Mouse (Mus musculus): ENCODE measurements around the gene Ttll13. TPM values are rescaled to one million over a fixed set of nuclear protein-coding genes. Genes with fewer than 3 reads are reported as not detected.

Ttll13 gene
- total and polyA plus RNA-seq, 2 experiments from 2014 or later = 0.48 to 1.4 TPM

DNA sequence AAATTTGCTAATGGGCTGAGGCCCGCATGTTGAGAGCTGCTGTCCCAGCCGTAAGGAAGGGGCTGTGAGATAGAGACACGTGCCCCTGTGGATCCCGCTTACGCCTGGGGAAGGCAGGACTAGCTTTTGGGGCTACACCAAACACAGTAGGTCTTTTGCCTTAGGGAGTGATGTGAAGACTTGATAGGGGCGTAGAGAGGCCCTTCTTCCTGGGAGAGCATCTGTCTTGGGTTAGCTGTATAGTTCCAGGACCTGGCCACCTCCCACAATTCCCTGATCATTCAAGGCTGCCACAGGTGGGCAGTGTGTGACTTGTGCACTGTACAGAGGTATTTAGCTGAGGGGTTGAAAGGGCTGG, 45.6 kb upstream of the Ttll13 start:
- H3K9ac ChIP-seq = no peak overlapping the region
- H3K4me1 ChIP-seq (ENCODE audit: insufficient read depth) = peaks cover 27% of the 10 kb centered on the region
- H3K36me3 ChIP-seq (ENCODE audit: insufficient read depth) = 0 out of 2 replicates have a peak, but pooled peaks cover 6% of the 10 kb centered on the region
- H3K9me3 ChIP-seq (ENCODE audit: low read length) = no peaks in the 10 kb centered on the region
- no peak for ATAC-seq
- WGBS = 84% methylated on average over 6 of the region's 6 CpGs
- H3K27ac ChIP-seq (ENCODE audit: low read depth, low read length) = no peak overlapping the region
- no peak for TF ChIP-seq CTCF (IDR thresholded peaks at IDR 0.05; ENCODE audit: low read depth)
- no peaks in the 10 kb centered on the region for H3K27me3 ChIP-seq (ENCODE audit: insufficient read depth, low read length)
- H3K4me3 ChIP-seq (ENCODE audit: low read depth, low read length) = no peak overlapping the region
- 0 out of 2 replicates have a peak overlapping the region, but pooled peaks have one; percentile 80 for H3K4me2 ChIP-seq (ENCODE audit: low read depth)
- no peak for DNase-seq

DNA sequence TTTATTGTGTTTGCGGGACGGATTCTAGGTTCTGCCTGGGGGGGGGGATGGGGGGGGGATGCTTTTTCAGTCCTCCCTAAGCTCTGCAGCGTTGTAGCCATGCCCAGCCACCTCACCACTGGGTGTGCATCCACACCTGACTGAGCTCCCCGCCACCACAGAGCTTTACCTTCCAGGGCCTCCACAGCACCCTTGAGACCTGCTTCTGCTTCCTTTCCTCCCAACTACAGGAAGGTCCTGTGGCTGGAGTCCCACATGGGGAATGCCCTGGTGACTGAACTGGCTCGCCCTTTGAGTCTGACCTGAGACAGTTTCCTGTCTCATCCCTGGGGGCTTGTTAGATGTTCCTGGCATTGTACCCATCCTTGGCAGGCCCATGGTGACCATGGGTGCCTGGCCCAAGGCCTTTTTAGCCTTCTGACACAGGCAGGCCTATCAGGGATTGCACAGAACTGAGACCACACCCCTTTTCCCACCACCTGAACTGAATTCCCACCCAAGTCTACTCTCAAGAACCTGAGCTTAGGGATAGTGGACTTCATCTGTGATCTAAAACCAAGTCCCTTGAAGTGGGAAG, 45.1 kb upstream of the Ttll13 start:
- Histone ChIP-seq H3K4me3 (ENCODE audit: low read depth, low read length) (no peak overlapping the region), H3K9ac (no peak overlapping the region), H3K36me3 (ENCODE audit: insufficient read depth) (0 out of 2 replicates have a peak, but pooled peaks cover 6% of the 10 kb centered on the region), H3K4me1 (ENCODE audit: insufficient read depth) (peaks cover 27% of the 10 kb centered on the region), H3K4me2 (ENCODE audit: low read depth) (no peak overlapping the region), H3K27ac (ENCODE audit: low read depth, low read length) (no peak overlapping the region), H3K9me3 (ENCODE audit: low read length) (no peaks in the 10 kb centered on the region), H3K27me3 (ENCODE audit: insufficient read depth, low read length) (no peaks in the 10 kb centered on the region)
- no peak for DNase-seq
- 90% methylated on average over 5 of the region's 5 CpGs for WGBS
- no peak for ATAC-seq
- no peak for TF ChIP-seq CTCF (IDR thresholded peaks at IDR 0.05; ENCODE audit: low read depth)

DNA sequence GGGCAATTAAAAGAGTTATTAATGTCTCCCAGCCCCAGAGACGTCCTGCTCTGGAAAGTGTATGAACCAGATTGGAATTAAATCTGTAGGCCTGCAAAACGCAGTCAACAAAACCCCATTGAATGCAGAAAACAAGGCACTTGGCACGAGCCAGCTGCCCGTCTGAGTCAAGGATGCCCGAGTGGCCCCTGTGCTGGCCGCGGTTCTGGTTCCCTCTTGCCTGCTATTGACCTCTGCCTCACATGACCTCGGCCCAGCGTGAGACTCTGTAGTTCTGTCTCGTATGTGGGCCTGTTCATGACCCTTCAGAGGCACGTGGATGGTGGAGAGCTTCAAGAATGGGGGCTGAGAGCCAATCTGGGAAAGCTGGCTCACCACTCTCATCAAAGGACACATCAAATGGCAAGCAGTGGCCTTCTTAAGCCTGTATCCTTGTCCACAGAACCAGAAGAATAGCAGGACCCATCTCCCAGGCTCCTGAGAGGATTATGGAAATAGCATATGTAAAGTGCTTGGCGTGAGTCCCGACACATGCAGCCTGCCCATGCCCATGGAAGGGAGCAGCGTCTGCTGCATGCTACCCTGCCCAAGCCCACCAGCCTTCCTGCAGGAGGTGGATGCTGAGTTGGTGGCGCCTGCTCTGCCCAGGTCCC, 44.2 kb upstream of the Ttll13 start:
- peak overlapping the region; percentile 59 for H3K27ac ChIP-seq (ENCODE audit: low read depth, low read length)
- no peak overlapping the region for H3K9ac ChIP-seq
- H3K4me3 ChIP-seq (ENCODE audit: low read depth, low read length) = no peak overlapping the region
- H3K4me1 ChIP-seq (ENCODE audit: insufficient read depth) = peaks cover 27% of the 10 kb centered on the region
- no peak for TF ChIP-seq CTCF (IDR thresholded peaks at IDR 0.05; ENCODE audit: low read depth)
- ATAC-seq (no peak), DNase-seq (peak; percentile 54)
- H3K27me3 ChIP-seq (ENCODE audit: insufficient read depth, low read length) = no peaks in the 10 kb centered on the region
- no peak overlapping the region for H3K4me2 ChIP-seq (ENCODE audit: low read depth)
- 0 out of 2 replicates have a peak, but pooled peaks cover 6% of the 10 kb centered on the region for H3K36me3 ChIP-seq (ENCODE audit: insufficient read depth)
- H3K9me3 ChIP-seq (ENCODE audit: low read length) = no peaks in the 10 kb centered on the region
- WGBS = 37% methylated on average over 15 of the region's 15 CpGs

DNA sequence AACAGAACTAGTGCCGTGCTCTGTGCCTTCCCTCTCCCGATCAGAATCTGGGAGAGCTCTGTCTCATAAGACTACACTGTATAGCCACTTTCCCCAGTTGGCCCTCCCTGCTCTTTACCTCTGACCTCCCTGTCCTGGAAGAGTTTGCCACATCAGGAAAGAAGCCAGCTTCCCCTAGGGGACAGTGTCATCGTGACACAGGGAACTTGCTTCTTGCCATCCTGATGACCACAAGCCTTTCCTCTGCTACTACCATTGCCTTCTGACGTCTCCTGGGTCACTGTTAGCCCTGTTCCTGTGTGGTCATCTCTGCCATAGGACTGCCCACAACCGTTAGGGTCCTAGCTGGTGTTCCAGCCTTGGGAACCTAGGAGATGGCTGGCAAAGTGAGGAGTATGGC, 43.2 kb upstream of the Ttll13 start:
- Histone ChIP-seq H3K4me3 (ENCODE audit: low read depth, low read length) (no peak overlapping the region), H3K9ac (no peak overlapping the region), H3K27me3 (ENCODE audit: insufficient read depth, low read length) (no peaks in the 10 kb centered on the region), H3K4me2 (ENCODE audit: low read depth) (no peak overlapping the region), H3K9me3 (ENCODE audit: low read length) (no peaks in the 10 kb centered on the region), H3K27ac (ENCODE audit: low read depth, low read length) (no peak overlapping the region), H3K4me1 (ENCODE audit: insufficient read depth) (peaks cover 27% of the 10 kb centered on the region), H3K36me3 (ENCODE audit: insufficient read depth) (0 out of 2 replicates have a peak, but pooled peaks cover 6% of the 10 kb centered on the region)
- no peak for TF ChIP-seq CTCF (IDR thresholded peaks at IDR 0.05; ENCODE audit: low read depth)
- ATAC-seq (no peak), DNase-seq (no peak)
- WGBS = 92% methylated on average over 5 of the region's 5 CpGs

DNA sequence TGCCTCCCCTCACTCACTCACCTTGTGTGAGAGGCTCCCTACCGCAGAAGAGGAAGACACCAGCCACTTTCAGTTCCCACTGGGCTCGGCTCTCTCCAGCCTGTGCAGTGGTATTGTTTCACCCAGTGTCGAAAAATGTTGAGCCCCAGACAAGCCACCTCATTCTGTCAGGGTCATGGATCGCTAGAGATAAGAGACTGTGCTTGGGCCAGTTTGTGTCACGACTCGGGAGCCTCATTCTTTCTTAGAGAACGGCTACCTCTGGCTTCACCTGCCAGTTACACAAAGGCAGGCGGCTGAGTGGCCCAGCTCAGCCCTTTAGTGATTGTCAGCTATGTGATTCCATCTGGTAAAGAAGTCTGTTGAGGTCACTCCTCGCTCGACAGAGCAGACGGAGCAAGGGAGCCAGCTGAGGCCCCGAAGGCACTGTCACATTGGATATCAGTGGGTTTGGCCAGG, 42.5 kb upstream of the Ttll13 start:
- no peak for TF ChIP-seq CTCF (IDR thresholded peaks at IDR 0.05; ENCODE audit: low read depth)
- Histone ChIP-seq H3K9me3 (ENCODE audit: low read length) (no peaks in the 10 kb centered on the region), H3K4me1 (ENCODE audit: insufficient read depth) (peaks cover 27% of the 10 kb centered on the region), H3K4me3 (ENCODE audit: low read depth, low read length) (no peak overlapping the region), H3K4me2 (ENCODE audit: low read depth) (no peak overlapping the region), H3K9ac (no peak overlapping the region), H3K27ac (ENCODE audit: low read depth, low read length) (no peak overlapping the region), H3K27me3 (ENCODE audit: insufficient read depth, low read length) (no peaks in the 10 kb centered on the region), H3K36me3 (ENCODE audit: insufficient read depth) (0 out of 2 replicates have a peak, but pooled peaks cover 6% of the 10 kb centered on the region)
- ATAC-seq (no peak), DNase-seq (no peak)
- 46% methylated on average over 12 of the region's 12 CpGs for WGBS

DNA sequence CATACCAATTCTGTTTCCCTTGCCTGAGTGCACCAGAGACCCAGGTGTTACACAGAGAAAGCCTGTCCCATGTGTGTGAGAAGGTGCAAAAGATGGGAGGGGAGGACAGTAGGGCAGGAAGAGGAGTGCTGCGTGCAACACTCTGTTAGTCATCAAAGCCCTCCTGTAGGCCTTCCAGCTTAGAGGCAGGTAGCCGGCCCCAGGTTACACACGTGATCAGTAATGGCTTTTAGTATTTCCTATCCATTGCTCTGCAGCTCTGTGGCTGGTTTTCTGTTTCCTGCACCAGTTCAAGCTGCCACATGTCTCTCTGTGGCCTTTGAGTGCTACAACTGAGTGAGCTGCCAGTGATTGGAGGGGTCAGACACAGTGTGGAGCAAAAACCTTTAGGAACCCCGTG, 41.8 kb upstream of the Ttll13 start:
- no peaks in the 10 kb centered on the region for H3K27me3 ChIP-seq (ENCODE audit: insufficient read depth, low read length)
- H3K4me1 ChIP-seq (ENCODE audit: insufficient read depth) = peaks cover 23% of the 10 kb centered on the region
- H3K36me3 ChIP-seq (ENCODE audit: insufficient read depth) = 0 out of 2 replicates have a peak, but pooled peaks cover 6% of the 10 kb centered on the region
- DNase-seq = no peak
- no peak overlapping the region for H3K27ac ChIP-seq (ENCODE audit: low read depth, low read length)
- H3K4me2 ChIP-seq (ENCODE audit: low read depth) = no peak overlapping the region
- H3K9me3 ChIP-seq (ENCODE audit: low read length) = no peaks in the 10 kb centered on the region
- ATAC-seq = no peak
- 84% methylated on average over 4 of the region's 4 CpGs for WGBS
- TF ChIP-seq CTCF (IDR thresholded peaks at IDR 0.05; ENCODE audit: low read depth) = no peak
- no peak overlapping the region for H3K9ac ChIP-seq
- H3K4me3 ChIP-seq (ENCODE audit: low read depth, low read length) = no peak overlapping the region

DNA sequence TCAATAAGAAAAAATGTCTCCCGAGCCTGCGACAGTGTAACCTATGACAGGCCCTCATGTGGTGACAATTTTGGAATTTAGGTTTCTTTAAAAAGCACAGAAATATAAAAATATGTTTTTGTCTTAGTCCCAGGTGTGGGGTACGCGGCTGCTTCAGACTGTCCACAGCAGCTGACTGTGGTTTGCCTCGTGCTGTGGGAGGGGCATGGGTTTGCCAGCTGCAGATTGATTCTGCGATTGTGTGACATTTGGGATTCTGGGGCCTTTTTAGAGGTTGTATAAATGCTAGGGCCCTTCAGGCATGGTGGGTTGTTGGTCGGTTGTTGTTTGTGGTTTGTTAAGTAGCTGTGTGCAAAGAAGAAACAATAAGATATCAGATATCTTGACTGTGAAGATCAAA, 41.2 kb upstream of the Ttll13 start:
- no peak for ATAC-seq
- Histone ChIP-seq H3K4me3 (ENCODE audit: low read depth, low read length) (no peak overlapping the region), H3K27ac (ENCODE audit: low read depth, low read length) (no peak overlapping the region), H3K27me3 (ENCODE audit: insufficient read depth, low read length) (no peaks in the 10 kb centered on the region), H3K9me3 (ENCODE audit: low read length) (no peaks in the 10 kb centered on the region), H3K36me3 (ENCODE audit: insufficient read depth) (0 out of 2 replicates have a peak, but pooled peaks cover 6% of the 10 kb centered on the region), H3K4me1 (ENCODE audit: insufficient read depth) (peaks cover 17% of the 10 kb centered on the region), H3K9ac (no peak overlapping the region), H3K4me2 (ENCODE audit: low read depth) (no peak overlapping the region)
- no peak for TF ChIP-seq CTCF (IDR thresholded peaks at IDR 0.05; ENCODE audit: low read depth)
- 81% methylated on average over 7 of the region's 7 CpGs for WGBS
- DNase-seq = no peak
